Mouse (Mus musculus): ENCODE data around the gene Zfp9.

Zfp9 gene

GRCm38 (mm10) chr6:118478957-118479708 is at the start of gene Zfp9:
Zfp9 (minus strand) TSS chr6:118479320.
- DNase-seq (ENCODE audit: extremely low spot score, low read depth, low spot score) = no peak

- no peak for DNase-seq (ENCODE audit: extremely low spot score, low read depth, low spot score)
These were observed 41.5 kb upstream of the Zfp9 start for GRCm38 (mm10) chr6:118520668-118521067.

- DNase-seq (ENCODE audit: extremely low spot score, low read depth, low spot score) = no peak
These were observed 34.4 kb upstream of the Zfp9 start for GRCm38 (mm10) chr6:118513335-118514012.

GRCm38 (mm10) chr6:118499010-118499409 is 19.9 kb upstream of the Zfp9 start:
- no peak for DNase-seq (ENCODE audit: extremely low spot score, low read depth, low spot score)

GRCm38 (mm10) chr6:118482125-118482524 is 3.0 kb upstream of the Zfp9 start:
- DNase-seq (ENCODE audit: extremely low spot score, low read depth, low spot score) = no peak

GRCm38 (mm10) chr6:118477875-118478785 is 990 bp downstream of the Zfp9 start:
- DNase-seq (ENCODE audit: extremely low spot score, low read depth, low spot score) = no peak

GRCm38 (mm10) chr6:118462069-118462705 is 16.9 kb downstream of the Zfp9 start:
- no peak for DNase-seq (ENCODE audit: extremely low spot score, low read depth, low spot score)

- DNase-seq (ENCODE audit: extremely low spot score, low read depth, low spot score) = no peak
These were observed 21.4 kb downstream of the Zfp9 start for GRCm38 (mm10) chr6:118457726-118458125.

- peak; percentile 64 for DNase-seq (ENCODE audit: extremely low spot score, low read depth, low spot score)
These were observed 24.0 kb downstream of the Zfp9 start, which contains the start of gene Zfp248 for GRCm38 (mm10) chr6:118455042-118455631. Zfp248 (minus strand) TSS chr6:118455528.

- no peak for DNase-seq (ENCODE audit: extremely low spot score, low read depth, low spot score)
These were observed 24.7 kb downstream of the Zfp9 start for GRCm38 (mm10) chr6:118454452-118454851.

GRCm38 (mm10) chr6:118431502-118431901 is 47.6 kb downstream of the Zfp9 start:
- no peak for DNase-seq (ENCODE audit: extremely low spot score, low read depth, low spot score)

GRCm38 (mm10) chr6:118426666-118427065 is 52.5 kb downstream of the Zfp9 start:
- no peak for DNase-seq (ENCODE audit: extremely low spot score, low read depth, low spot score)

- peak; percentile 98 for DNase-seq (ENCODE audit: extremely low spot score, low read depth, low spot score)
These were observed 59.8 kb downstream of the Zfp9 start, which contains the start of gene Bms1 for GRCm38 (mm10) chr6:118419050-118419920. Bms1 (minus strand) TSS chr6:118419474.
